Mouse (Mus musculus): Measurements from ENCODE around the gene Spcs1. TPM values are rescaled to one million over a fixed set of nuclear protein-coding genes. Genes with fewer than 3 reads are reported as not detected.

The Spcs1 gene
- 217 and 226 TPM in 2 replicates for total RNA-seq (2014; rRNA removed)
- 425 and 543 TPM in 2 replicates for polyA plus RNA-seq (2015; fragmentation: Nextera tagmentation; extraction: Ambion mirVana)

DNA sequence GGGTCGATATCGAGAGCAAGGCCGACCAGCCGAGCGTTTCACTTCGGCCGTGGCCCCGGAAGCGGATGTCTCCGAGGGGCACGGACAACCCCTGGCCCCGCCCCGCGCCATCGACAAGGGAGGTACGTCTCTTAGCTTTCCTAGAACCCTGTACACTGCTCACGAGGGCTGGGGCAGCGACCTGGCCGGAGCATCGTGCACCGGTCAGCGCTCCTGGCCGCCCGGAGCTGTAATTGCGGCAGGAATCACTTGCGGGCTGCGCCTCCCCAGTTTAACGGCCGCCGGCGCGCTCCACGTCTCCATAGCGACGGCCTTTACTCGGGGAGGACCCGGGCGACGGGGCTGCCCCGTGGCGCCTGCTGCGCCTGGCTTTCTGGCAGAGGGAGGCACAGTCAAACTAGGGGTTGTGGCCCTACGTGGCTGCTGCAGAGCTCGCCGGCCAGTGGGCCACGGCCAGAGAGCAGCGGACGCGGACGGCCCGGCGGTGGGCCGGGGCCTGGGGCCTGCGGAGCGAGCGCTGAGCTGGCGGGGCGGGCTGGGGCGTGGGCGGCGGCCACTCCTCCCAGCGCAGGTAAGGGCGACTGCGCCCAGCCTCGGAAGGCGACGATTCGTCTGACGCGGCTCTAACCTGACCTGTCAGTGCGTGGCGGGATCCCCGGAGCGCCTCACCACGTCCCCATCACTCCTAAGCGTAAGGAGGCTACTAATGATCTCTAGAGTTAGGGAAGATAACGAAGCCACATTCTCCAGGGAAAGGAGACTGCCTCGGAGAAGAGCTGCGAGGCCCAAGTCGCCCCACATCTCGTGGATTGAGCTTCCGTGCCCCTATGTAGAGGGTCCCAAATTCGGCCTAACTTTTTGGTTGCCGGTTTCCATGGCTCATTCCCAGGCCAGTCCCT, at the start of gene Spcs1, which contains the start of gene Glt8d1:
TSS of gene Spcs1 (minus strand) at position 366 of the 899 bp plus-strand sequence.
TSS of gene Glt8d1 (plus strand) at position 94 of the 899 bp plus-strand sequence.
- Histone ChIP-seq H3K9me3 (ENCODE audit: low read length) (no peaks in the 10 kb centered on the region), H3K36me3 (ENCODE audit: insufficient read depth) (peaks cover 5% of the 10 kb centered on the region), H3K4me2 (ENCODE audit: low read depth) (peak within 1 kb of the TSS; percentile 75), H3K9ac (peak within 1 kb of the TSS; percentile 84), H3K27ac (ENCODE audit: low read depth, low read length) (peak within 1 kb of the TSS; percentile 92), H3K27me3 (ENCODE audit: insufficient read depth, low read length) (no peaks in the 10 kb centered on the region), H3K4me1 (ENCODE audit: insufficient read depth) (peaks cover 10% of the 10 kb centered on the region), H3K4me3 (ENCODE audit: low read depth, low read length) (peak within 1 kb of the TSS; percentile 65)
- DNase-seq = peak; percentile 86
- WGBS = 3% methylated on average over 70 of the region's 84 CpGs
- ATAC-seq = peak; percentile 95
- no peak for TF ChIP-seq CTCF (IDR thresholded peaks at IDR 0.05; ENCODE audit: low read depth)

DNA sequence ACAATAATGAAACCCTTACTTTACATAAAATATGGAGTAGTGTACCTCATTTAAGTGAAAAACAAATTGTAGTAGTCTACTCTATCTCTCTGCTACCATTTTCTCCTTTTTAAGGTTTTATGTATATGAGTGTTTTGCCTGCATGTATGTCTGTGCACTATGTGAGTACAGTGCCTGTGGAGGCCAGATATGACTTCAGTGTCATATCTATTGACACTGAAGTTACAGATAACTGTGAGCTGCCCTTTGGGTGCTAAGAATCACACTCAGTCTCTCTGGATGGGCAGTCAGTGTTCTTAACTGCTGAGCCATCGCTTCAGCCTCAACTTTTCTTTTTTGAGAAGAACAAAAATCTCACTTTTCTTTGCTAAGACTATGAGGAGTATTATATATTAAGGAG, 44.3 kb upstream of the Spcs1 start:
- Histone ChIP-seq H3K4me1 (ENCODE audit: insufficient read depth) (no peaks in the 10 kb centered on the region), H3K27me3 (ENCODE audit: insufficient read depth, low read length) (no peaks in the 10 kb centered on the region), H3K9ac (no peak overlapping the region), H3K27ac (ENCODE audit: low read depth, low read length) (no peak overlapping the region), H3K4me3 (ENCODE audit: low read depth, low read length) (no peak overlapping the region), H3K9me3 (ENCODE audit: low read length) (no peaks in the 10 kb centered on the region), H3K4me2 (ENCODE audit: low read depth) (no peak overlapping the region), H3K36me3 (ENCODE audit: insufficient read depth) (peaks cover 48% of the 10 kb centered on the region)
- DNase-seq (no peak), ATAC-seq (no peak)
- 96% methylated on average over 1 of the region's 1 CpGs for WGBS
- TF ChIP-seq CTCF (IDR thresholded peaks at IDR 0.05; ENCODE audit: low read depth) = no peak

DNA sequence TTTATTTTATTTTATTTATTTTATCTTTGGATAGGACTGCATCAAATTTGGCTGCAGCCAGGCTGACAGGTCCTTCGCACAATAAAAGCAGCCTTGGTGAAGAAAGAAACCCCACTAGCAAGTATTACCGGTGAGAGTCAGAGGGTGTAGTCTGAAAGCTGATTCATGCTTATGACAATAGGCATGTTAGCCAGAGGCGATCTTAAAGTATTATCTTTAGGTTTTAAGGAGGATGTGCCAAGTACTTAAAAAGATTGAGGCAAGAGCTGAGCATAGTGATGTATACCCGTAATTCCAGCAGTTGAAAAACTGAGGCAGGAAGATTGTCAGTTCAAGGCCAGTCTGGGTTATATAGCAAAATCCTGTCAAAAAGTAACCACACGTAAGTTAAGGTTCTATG, 43.8 kb upstream of the Spcs1 start:
- Histone ChIP-seq H3K4me3 (ENCODE audit: low read depth, low read length) (no peak overlapping the region), H3K27me3 (ENCODE audit: insufficient read depth, low read length) (no peaks in the 10 kb centered on the region), H3K4me2 (ENCODE audit: low read depth) (no peak overlapping the region), H3K9me3 (ENCODE audit: low read length) (no peaks in the 10 kb centered on the region), H3K36me3 (ENCODE audit: insufficient read depth) (peaks cover 43% of the 10 kb centered on the region), H3K27ac (ENCODE audit: low read depth, low read length) (no peak overlapping the region), H3K9ac (no peak overlapping the region), H3K4me1 (ENCODE audit: insufficient read depth) (no peaks in the 10 kb centered on the region)
- ATAC-seq (no peak), DNase-seq (no peak)
- WGBS = 94% methylated on average over 5 of the region's 5 CpGs
- TF ChIP-seq CTCF (IDR thresholded peaks at IDR 0.05; ENCODE audit: low read depth) = no peak

DNA sequence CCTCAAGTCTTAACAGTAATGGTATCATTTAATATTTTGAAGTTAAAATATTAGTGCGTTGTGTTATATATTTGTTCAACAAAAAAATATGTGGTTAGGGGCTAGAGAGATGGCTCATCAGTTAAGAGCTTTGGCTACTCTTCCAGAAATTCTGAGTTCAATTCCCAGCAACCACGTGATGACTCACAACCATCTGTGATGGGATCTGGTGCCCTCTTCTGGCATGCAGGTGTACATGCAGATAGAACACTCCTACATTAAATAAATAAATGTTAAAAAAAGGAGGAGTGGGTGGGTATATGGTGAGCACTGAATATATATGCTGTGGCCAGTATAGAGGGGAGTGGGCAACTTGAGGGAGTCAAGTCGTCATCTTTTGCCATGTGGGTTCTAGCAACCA, 24.3 kb upstream of the Spcs1 start:
- Histone ChIP-seq H3K4me2 (ENCODE audit: low read depth) (no peak overlapping the region), H3K9me3 (ENCODE audit: low read length) (no peaks in the 10 kb centered on the region), H3K27me3 (ENCODE audit: insufficient read depth, low read length) (no peaks in the 10 kb centered on the region), H3K4me1 (ENCODE audit: insufficient read depth) (0 out of 2 replicates have a peak, but pooled peaks cover under 1% of the 10 kb centered on the region), H3K9ac (no peak overlapping the region), H3K4me3 (ENCODE audit: low read depth, low read length) (no peak overlapping the region), H3K27ac (ENCODE audit: low read depth, low read length) (no peak overlapping the region), H3K36me3 (ENCODE audit: insufficient read depth) (peaks cover 61% of the 10 kb centered on the region)
- WGBS = 79% methylated on average over 3 of the region's 3 CpGs
- DNase-seq (no peak), ATAC-seq (no peak)
- TF ChIP-seq CTCF (IDR thresholded peaks at IDR 0.05; ENCODE audit: low read depth) = peak; percentile 45

DNA sequence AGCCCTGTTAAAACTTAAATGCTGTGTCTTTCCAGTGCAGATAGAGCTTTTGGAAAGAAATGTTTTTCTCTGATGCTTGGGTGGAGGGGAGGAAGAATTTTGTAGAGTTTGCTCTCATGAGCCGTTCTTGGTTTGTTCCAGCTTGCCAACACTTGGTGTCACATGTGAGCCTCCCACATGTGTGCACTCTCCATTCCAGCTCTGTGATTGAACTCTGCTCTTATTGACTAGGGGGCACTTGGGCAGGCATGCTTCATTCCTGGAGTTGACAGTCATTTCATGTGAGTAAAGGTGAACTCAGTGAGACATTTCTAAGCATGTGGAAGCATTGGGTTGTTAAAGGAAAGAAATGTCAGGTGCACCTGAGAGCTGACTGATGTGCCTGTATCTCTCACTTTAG, 21.1 kb upstream of the Spcs1 start:
- H3K36me3 ChIP-seq (ENCODE audit: insufficient read depth) = peaks cover 41% of the 10 kb centered on the region
- DNase-seq (no peak), ATAC-seq (no peak)
- H3K9ac ChIP-seq = no peak overlapping the region
- no peak overlapping the region for H3K27ac ChIP-seq (ENCODE audit: low read depth, low read length)
- H3K9me3 ChIP-seq (ENCODE audit: low read length) = no peaks in the 10 kb centered on the region
- no peak for TF ChIP-seq CTCF (IDR thresholded peaks at IDR 0.05; ENCODE audit: low read depth)
- peaks cover 15% of the 10 kb centered on the region; the same call in 1 of the 2 replicates for H3K4me1 ChIP-seq (ENCODE audit: insufficient read depth)
- WGBS = 19% methylated on average over 1 of the region's 1 CpGs
- no peaks in the 10 kb centered on the region for H3K27me3 ChIP-seq (ENCODE audit: insufficient read depth, low read length)
- H3K4me2 ChIP-seq (ENCODE audit: low read depth) = no peak overlapping the region
- no peak overlapping the region for H3K4me3 ChIP-seq (ENCODE audit: low read depth, low read length)

DNA sequence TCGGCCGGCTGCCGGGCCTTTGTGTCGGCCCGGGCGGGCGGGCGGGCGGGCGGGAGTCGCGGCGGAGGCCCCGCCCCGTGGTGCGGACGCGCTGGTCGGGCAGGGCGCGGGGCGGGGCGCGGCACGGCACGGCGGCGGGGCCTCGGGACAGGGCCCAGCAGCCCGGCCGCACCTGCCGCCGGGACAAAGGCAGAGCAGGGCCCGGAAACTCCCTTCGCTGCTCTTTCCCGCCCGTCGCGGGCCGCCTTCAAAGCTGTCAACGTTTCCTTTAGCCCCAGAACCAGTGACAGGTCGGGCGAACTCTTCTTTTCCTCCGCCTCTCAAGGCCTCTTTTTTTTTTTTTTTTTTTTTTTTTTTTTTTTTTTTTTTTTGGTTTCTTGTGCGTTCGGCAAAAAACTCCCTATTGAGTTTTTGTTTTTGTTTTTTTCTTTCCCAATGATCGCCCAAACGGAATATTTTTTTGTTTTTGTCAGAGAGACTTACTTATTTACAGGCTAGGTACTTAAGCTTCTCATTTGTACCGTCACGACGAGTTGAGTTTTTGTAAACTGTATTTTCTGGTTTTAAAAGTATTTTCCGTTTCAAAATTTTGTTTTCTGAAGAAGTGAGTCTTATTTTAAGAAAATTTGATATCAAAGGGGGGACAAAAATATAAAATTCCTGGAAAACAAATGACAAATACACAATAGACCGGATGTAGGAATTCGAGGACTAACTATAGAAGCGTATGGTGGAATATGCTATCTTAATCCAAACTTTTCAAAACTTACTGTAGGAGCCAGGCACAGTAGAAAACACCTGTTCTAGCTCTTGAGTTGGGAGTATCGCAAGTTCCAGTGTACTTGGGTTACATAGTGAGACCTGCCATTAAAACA, 18.1 kb upstream of the Spcs1 start:
- Histone ChIP-seq H3K9ac (peak overlapping the region; percentile 84), H3K27me3 (ENCODE audit: insufficient read depth, low read length) (no peaks in the 10 kb centered on the region), H3K4me2 (ENCODE audit: low read depth) (peak overlapping the region; percentile 46), H3K9me3 (ENCODE audit: low read length) (no peaks in the 10 kb centered on the region), H3K27ac (ENCODE audit: low read depth, low read length) (peak overlapping the region; percentile 98), H3K4me1 (ENCODE audit: insufficient read depth) (peaks cover 15% of the 10 kb centered on the region; the same call in 1 of the 2 replicates), H3K4me3 (ENCODE audit: low read depth, low read length) (peak overlapping the region; percentile 87), H3K36me3 (ENCODE audit: insufficient read depth) (peaks cover 41% of the 10 kb centered on the region)
- ATAC-seq (peak; percentile 86), DNase-seq (peak; percentile 71)
- 7% methylated on average over 50 of the region's 56 CpGs for WGBS
- TF ChIP-seq CTCF (IDR thresholded peaks at IDR 0.05; ENCODE audit: low read depth) = no peak
